Mouse (Mus musculus) inflammation-experienced regulatory T-cells, adult 6 months (primary cell): ENCODE measurements at regions not wholly inside any gene's neighbourhood (a gene's known extent, or its start where the extent isn't known, plus 50 kb on each side); places are given as distances from the start of the nearest gene placed in this dataset.
"Not testable (repeated sequence)": the region's sequence is repeated elsewhere in the genome, so short reads cannot be mapped to it uniquely, and the experiment has no call there.

ENCODE experiments used
- ATAC-seq: one replicate; pipeline ENCODE4 v1.8.0; 2017

GRCm38 (mm10) chr10:120726369-120726768 is 172.5 kb downstream of the Msrb3 start:
- ATAC-seq: no peak

- no peak for ATAC-seq
These were observed 176.9 kb downstream of the Msrb3 start for GRCm38 (mm10) chr10:120721956-120722532.

- no peak for ATAC-seq
These were observed 177.9 kb downstream of the Msrb3 start for GRCm38 (mm10) chr10:120720981-120721380.

GRCm38 (mm10) chr10:120720061-120720460 is 178.8 kb downstream of the Msrb3 start:
- ATAC-seq: no peak

- ATAC-seq: no peak
These were observed 181.7 kb downstream of the Msrb3 start for GRCm38 (mm10) chr10:120717159-120717567.

- no peak for ATAC-seq
These were observed 182.5 kb downstream of the Msrb3 start for GRCm38 (mm10) chr10:120716391-120716790.

- no peak for ATAC-seq
These were observed 190.8 kb downstream of the Msrb3 start for GRCm38 (mm10) chr10:120707771-120708750.

GRCm38 (mm10) chr10:120706684-120707290 is 192.1 kb downstream of the Msrb3 start:
- ATAC-seq: no peak

GRCm38 (mm10) chr10:120701833-120702232 is 197.1 kb downstream of the Msrb3 start:
- peak; percentile 67 for ATAC-seq

- no peak for ATAC-seq
These were observed 201.5 kb downstream of the Msrb3 start for GRCm38 (mm10) chr10:120697275-120697856.

- no peak for ATAC-seq
These were observed 202.4 kb downstream of the Msrb3 start for GRCm38 (mm10) chr10:120696481-120696880.

- no peak for ATAC-seq
These were observed 204.4 kb downstream of the Msrb3 start for GRCm38 (mm10) chr10:120694472-120694871.

- no peak for ATAC-seq
These were observed 207.4 kb downstream of the Msrb3 start for GRCm38 (mm10) chr10:120691451-120691850.

- no peak for ATAC-seq
These were observed 209.9 kb upstream of the Hmga2 start for GRCm38 (mm10) chr10:120686123-120686522.

GRCm38 (mm10) chr10:120682021-120682420 is 205.8 kb upstream of the Hmga2 start:
- no peak for ATAC-seq

- ATAC-seq: no peak
These were observed 203.7 kb upstream of the Hmga2 start for GRCm38 (mm10) chr10:120679982-120680381.

- ATAC-seq: no peak
These were observed 202.0 kb upstream of the Hmga2 start for GRCm38 (mm10) chr10:120678277-120678676.

- ATAC-seq: no peak
These were observed 199.1 kb upstream of the Hmga2 start for GRCm38 (mm10) chr10:120675369-120675768.

- no peak for ATAC-seq
These were observed 198.2 kb upstream of the Hmga2 start for GRCm38 (mm10) chr10:120674321-120675045.

GRCm38 (mm10) chr10:120667678-120668031 is 191.4 kb upstream of the Hmga2 start:
- ATAC-seq: not testable (repeated sequence)

GRCm38 (mm10) chr10:120666985-120667677 is 190.9 kb upstream of the Hmga2 start:
- ATAC-seq: no peak
